Mouse (Mus musculus): ENCODE measurements around the gene Mpp4. TPM values are rescaled to one million over a fixed set of nuclear protein-coding genes. Genes with fewer than 3 reads are reported as not detected.

Mpp4 gene
- polyA plus RNA-seq, 1 experiment, result 0.26 TPM

GRCm38 (mm10) chr1:59158498-59158897 lies 4.7 kb downstream of the Mpp4 start:
- H3K4me2 ChIP-seq (ENCODE audit: low read depth), result no peak overlapping the region
- no peak overlapping the region for H3K4me3 ChIP-seq
- H3K79me2 ChIP-seq (ENCODE audit: control insufficient read depth, insufficient read depth), result no peaks in the 10 kb centered on the region
- no peaks in the 10 kb centered on the region for H3K27me3 ChIP-seq (ENCODE audit: control insufficient read depth, insufficient read depth, insufficient read length)
- TF ChIP-seq TCF12 (IDR thresholded peaks at IDR 0.05; ENCODE audit: insufficient read depth, poor library complexity, severe bottlenecking) (no peak), MAX (IDR thresholded peaks at IDR 0.05; ENCODE audit: low read depth) (no peak), USF1 (IDR thresholded peaks at IDR 0.05; ENCODE audit: low read depth) (no peak), E2F4 (IDR thresholded peaks at IDR 0.05; ENCODE audit: insufficient read depth) (no peak), MYOD1 (IDR thresholded peaks at IDR 0.05; ENCODE audit: control insufficient read depth in 1 of 3, insufficient read length in 2 of 3, low read depth in 2 of 3) (no peak), TCF3 (IDR thresholded peaks at IDR 0.05; ENCODE audit: insufficient read length, low read depth) (no peak), POLR2AphosphoS2 (IDR thresholded peaks at IDR 0.05; ENCODE audit: insufficient read length, low read depth) (no peak), REST (IDR thresholded peaks at IDR 0.05; ENCODE audit: insufficient read depth, insufficient read length) (no peak), CEBPB (IDR thresholded peaks at IDR 0.05; ENCODE audit: insufficient read depth, poor library complexity, severe bottlenecking) (no peak), POLR2A (IDR thresholded peaks at IDR 0.05; ENCODE audit: insufficient read length, low read depth) (no peak), MYOG (IDR thresholded peaks at IDR 0.05; ENCODE audit: control insufficient read depth in 1 of 3, insufficient read depth in 1 of 3, insufficient read length in 2 of 3, low read depth in 2 of 3) (no peak), SRF (IDR thresholded peaks at IDR 0.05; ENCODE audit: control insufficient read depth, insufficient read length, low read depth) (no peak)
- no peak overlapping the region for H3ac ChIP-seq (ENCODE audit: control insufficient read depth, insufficient read length)
- H3K36me3 ChIP-seq (ENCODE audit: control insufficient read depth, insufficient read depth), result no peaks in the 10 kb centered on the region

- Histone ChIP-seq H3K27me3 (ENCODE audit: control insufficient read depth, insufficient read depth, insufficient read length) (no peaks in the 10 kb centered on the region), H3ac (ENCODE audit: control insufficient read depth, insufficient read length) (no peak overlapping the region), H3K36me3 (ENCODE audit: control insufficient read depth, insufficient read depth) (no peaks in the 10 kb centered on the region), H3K79me2 (ENCODE audit: control insufficient read depth, insufficient read depth) (no peaks in the 10 kb centered on the region), H3K4me3 (no peak overlapping the region), H3K4me2 (ENCODE audit: low read depth) (no peak overlapping the region)
- TF ChIP-seq CEBPB (IDR thresholded peaks at IDR 0.05; ENCODE audit: insufficient read depth, poor library complexity, severe bottlenecking) (no peak), MAX (IDR thresholded peaks at IDR 0.05; ENCODE audit: low read depth) (no peak), TCF12 (IDR thresholded peaks at IDR 0.05; ENCODE audit: insufficient read depth, poor library complexity, severe bottlenecking) (no peak), USF1 (IDR thresholded peaks at IDR 0.05; ENCODE audit: low read depth) (no peak), TCF3 (IDR thresholded peaks at IDR 0.05; ENCODE audit: insufficient read length, low read depth) (no peak), POLR2A (IDR thresholded peaks at IDR 0.05; ENCODE audit: insufficient read length, low read depth) (no peak), E2F4 (IDR thresholded peaks at IDR 0.05; ENCODE audit: insufficient read depth) (no peak), MYOD1 (IDR thresholded peaks at IDR 0.05; ENCODE audit: control insufficient read depth in 1 of 3, insufficient read length in 2 of 3, low read depth in 2 of 3) (no peak), REST (IDR thresholded peaks at IDR 0.05; ENCODE audit: insufficient read depth, insufficient read length) (no peak), SRF (IDR thresholded peaks at IDR 0.05; ENCODE audit: control insufficient read depth, insufficient read length, low read depth) (no peak), POLR2AphosphoS2 (IDR thresholded peaks at IDR 0.05; ENCODE audit: insufficient read length, low read depth) (no peak), MYOG (IDR thresholded peaks at IDR 0.05; ENCODE audit: control insufficient read depth in 1 of 3, insufficient read depth in 1 of 3, insufficient read length in 2 of 3, low read depth in 2 of 3) (no peak)
These were observed 5.3 kb downstream of the Mpp4 start for GRCm38 (mm10) chr1:59157846-59158245.

DNA sequence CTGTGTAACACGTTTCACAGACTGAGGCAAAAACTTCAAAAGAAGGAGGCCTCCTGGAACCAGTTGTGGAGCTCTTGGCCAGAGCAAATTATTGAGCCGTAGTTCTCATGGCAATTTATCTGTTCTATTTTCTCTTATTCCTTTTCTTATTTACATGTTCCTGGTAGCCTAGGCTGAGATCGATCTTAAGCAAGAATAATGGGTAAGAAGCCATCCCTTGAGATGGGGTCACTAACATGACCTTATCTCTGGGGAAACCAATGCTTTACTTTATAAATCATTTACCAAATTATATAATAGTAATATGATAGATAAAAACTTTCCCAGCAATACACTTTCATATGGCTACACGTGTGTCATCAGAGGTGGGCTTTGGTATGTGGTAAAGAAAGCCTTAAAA lies 10.8 kb downstream of the Mpp4 start:
- TF ChIP-seq TCF12 (IDR thresholded peaks at IDR 0.05; ENCODE audit: insufficient read depth, poor library complexity, severe bottlenecking), result no peak
- Histone ChIP-seq H3K27me3 (ENCODE audit: control insufficient read depth, insufficient read depth, insufficient read length) (no peaks in the 10 kb centered on the region), H3K79me2 (ENCODE audit: control insufficient read depth, insufficient read depth) (no peaks in the 10 kb centered on the region), H3K4me2 (ENCODE audit: low read depth) (no peak overlapping the region), H3K36me3 (ENCODE audit: control insufficient read depth, insufficient read depth) (no peaks in the 10 kb centered on the region), H3K4me3 (no peak overlapping the region), H3ac (ENCODE audit: control insufficient read depth, insufficient read length) (no peak overlapping the region)

DNA sequence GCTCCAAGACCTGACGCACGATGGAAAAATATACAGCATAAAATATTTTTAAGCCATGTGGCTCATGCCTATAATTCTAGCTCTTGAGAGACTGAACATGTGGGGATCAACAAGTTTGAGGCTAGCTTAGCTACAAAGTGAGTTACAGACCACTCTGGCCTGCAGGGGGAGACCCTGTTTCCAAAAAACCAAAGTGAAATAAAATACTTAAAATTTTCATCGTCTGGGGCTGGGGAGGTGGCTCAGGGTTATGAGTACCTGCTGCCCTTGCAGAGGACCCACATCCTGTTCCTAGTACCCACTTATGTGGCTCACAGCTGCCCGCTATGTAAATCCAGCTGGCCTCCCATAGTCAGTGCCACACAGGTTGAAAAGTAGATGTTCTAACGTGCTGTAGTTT lies 12.6 kb downstream of the Mpp4 start:
- Histone ChIP-seq H3K79me2 (ENCODE audit: control insufficient read depth, insufficient read depth) (no peaks in the 10 kb centered on the region), H3K4me3 (no peak overlapping the region), H3K27me3 (ENCODE audit: control insufficient read depth, insufficient read depth, insufficient read length) (no peaks in the 10 kb centered on the region), H3K4me2 (ENCODE audit: low read depth) (no peak overlapping the region), H3K36me3 (ENCODE audit: control insufficient read depth, insufficient read depth) (no peaks in the 10 kb centered on the region), H3ac (ENCODE audit: control insufficient read depth, insufficient read length) (no peak overlapping the region)
- TF ChIP-seq MYOG (IDR thresholded peaks at IDR 0.05; ENCODE audit: control insufficient read depth in 1 of 3, insufficient read depth in 1 of 3, insufficient read length in 2 of 3, low read depth in 2 of 3) (no peak), MYOD1 (IDR thresholded peaks at IDR 0.05; ENCODE audit: control insufficient read depth in 1 of 3, insufficient read length in 2 of 3, low read depth in 2 of 3) (no peak), REST (IDR thresholded peaks at IDR 0.05; ENCODE audit: insufficient read depth, insufficient read length) (no peak), CEBPB (IDR thresholded peaks at IDR 0.05; ENCODE audit: insufficient read depth, poor library complexity, severe bottlenecking) (no peak), SRF (IDR thresholded peaks at IDR 0.05; ENCODE audit: control insufficient read depth, insufficient read length, low read depth) (no peak), USF1 (IDR thresholded peaks at IDR 0.05; ENCODE audit: low read depth) (no peak)

DNA sequence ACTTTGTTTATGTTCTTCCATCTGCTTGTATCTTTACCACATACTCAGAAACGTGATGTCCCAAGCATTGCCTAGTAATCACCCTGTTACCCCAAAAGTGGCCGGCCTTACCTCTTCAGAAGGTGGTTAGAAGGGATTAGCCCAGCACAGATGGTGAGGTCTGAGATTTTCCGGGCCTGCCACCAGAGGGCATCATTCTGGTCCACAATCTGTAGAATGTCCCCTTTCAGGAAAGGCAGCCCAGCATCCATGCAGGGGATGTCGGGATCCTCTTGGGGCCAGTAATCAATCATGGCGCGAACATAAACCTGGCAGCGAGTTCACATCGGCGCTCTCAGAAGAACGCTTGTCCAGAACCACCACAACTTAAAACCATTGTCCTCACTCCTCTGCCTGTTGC lies 18.6 kb downstream of the Mpp4 start:
- no peaks in the 10 kb centered on the region for H3K27me3 ChIP-seq (ENCODE audit: control insufficient read depth, insufficient read depth, insufficient read length)
- H3ac ChIP-seq (ENCODE audit: control insufficient read depth, insufficient read length), result no peak overlapping the region
- no peaks in the 10 kb centered on the region for H3K36me3 ChIP-seq (ENCODE audit: control insufficient read depth, insufficient read depth)
- no peak overlapping the region for H3K4me2 ChIP-seq (ENCODE audit: low read depth)
- H3K79me2 ChIP-seq (ENCODE audit: control insufficient read depth, insufficient read depth), result no peaks in the 10 kb centered on the region
- H3K4me3 ChIP-seq, result no peak overlapping the region
- TF ChIP-seq REST (IDR thresholded peaks at IDR 0.05; ENCODE audit: insufficient read depth, insufficient read length) (no peak), MYOD1 (IDR thresholded peaks at IDR 0.05; ENCODE audit: control insufficient read depth in 1 of 3, insufficient read length in 2 of 3, low read depth in 2 of 3) (no peak), POLR2AphosphoS2 (IDR thresholded peaks at IDR 0.05; ENCODE audit: insufficient read length, low read depth) (no peak), POLR2A (IDR thresholded peaks at IDR 0.05; ENCODE audit: insufficient read length, low read depth) (no peak), MYOG (IDR thresholded peaks at IDR 0.05; ENCODE audit: control insufficient read depth in 1 of 3, insufficient read depth in 1 of 3, insufficient read length in 2 of 3, low read depth in 2 of 3) (no peak)
